Mouse (Mus musculus) frontal cortex, postnatal 36 days (tissue): Measurements from ENCODE around the gene Capns1.
"Not testable (repeated sequence)": the region's sequence is repeated elsewhere in the genome, so short reads cannot be mapped to it uniquely, and the experiment has no call there.

ENCODE experiments used
- DNase-seq, 2 experiments: peaks; one replicate each; pipeline ENCODE4 v3.0.0; 2022; ENCODE audit warnings: low spot score in 2 of 2

Gene Capns1

DNA sequence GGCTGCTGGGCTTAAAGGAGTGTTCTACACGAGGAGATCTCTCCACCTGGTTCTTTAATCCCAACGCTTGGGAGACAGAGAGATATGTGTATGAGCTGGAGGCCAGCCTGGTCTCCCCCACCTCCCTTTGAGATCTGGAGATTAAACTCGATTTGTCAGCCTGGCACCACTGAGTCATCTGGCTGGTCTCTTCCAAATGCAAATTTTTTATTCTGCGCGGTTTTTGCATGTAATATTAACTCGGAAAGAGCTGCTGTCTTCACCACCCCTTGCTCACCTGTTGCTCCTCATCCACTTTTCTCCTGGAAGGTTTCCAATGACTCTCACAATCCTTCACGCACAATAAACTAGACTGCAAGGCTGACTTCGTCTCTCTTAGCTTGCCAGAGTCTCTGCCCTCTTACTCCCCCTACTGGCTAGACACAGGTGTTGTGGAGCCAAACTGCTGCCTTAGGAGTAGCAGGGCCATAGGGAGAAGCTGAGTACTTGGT is at the start of gene Capns1:
TSS of gene Capns1 (minus strand) at position 331 of the 491 bp plus-strand sequence.
- peak; percentile 47 to 59 for DNase-seq

DNA sequence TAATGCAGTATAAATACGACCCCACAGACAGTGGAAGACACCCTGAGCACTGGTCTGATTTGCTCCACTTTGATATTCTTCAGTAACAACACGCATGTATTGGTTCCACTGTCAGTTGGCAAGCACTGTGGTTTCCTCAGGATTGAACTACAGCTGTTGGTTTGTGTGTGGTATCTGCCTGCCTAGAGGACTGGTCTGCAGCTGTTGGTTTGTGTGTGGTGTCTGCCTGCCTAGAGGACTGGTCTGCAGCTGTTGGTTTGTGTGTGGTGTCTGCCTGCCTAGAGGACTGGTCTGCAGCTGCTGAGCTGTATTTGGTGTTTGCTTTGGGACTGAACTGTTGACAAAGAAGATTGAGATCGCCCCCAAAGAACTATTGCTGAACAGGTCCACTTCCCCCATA is 38.8 kb upstream of the Capns1 start:
- DNase-seq = not testable (repeated sequence)

DNA sequence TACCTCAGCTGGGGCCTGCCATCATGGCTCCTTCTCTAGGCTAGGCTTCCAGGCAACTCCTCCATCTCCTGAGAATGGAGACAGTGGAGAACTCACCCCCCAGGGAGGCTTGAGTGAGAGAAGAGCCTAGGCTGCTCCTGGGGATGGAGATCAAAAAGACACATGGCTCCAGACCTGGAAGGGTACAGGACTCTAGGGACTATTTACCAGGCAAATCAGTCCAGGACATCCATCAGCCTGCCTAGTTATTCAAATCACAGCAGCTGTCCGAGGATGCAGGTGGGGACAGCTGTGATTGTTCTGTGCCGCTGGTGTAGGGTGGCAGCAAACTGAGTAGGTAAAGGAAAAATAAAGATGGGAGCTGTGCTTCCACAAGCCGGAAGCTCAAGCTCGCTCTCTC is 37.0 kb upstream of the Capns1 start, which contains the start of gene Ovol3:
TSS of gene Ovol3 (minus strand) at position 101 of the 400 bp plus-strand sequence.
- DNase-seq = no peak

DNA sequence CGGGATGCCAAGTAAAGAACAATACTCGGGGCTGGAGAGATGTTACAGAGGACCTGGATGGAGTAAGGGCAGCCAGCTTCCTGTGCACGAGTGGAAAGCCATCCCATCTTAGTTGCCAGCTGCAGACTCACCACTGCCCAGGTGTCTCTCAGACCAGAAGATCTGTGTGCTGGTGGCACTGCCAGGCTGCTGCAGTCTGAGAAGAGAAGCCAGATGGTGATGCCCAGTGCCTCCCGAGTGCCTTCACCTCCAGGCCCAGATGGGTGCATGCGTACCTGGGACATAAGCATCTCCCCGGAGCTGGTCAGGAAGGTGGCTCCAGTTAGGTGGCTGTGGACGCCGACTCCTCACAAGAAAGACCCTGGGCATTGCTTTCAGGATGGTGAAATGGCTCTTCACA is 36.5 kb upstream of the Capns1 start:
- DNase-seq = no peak

DNA sequence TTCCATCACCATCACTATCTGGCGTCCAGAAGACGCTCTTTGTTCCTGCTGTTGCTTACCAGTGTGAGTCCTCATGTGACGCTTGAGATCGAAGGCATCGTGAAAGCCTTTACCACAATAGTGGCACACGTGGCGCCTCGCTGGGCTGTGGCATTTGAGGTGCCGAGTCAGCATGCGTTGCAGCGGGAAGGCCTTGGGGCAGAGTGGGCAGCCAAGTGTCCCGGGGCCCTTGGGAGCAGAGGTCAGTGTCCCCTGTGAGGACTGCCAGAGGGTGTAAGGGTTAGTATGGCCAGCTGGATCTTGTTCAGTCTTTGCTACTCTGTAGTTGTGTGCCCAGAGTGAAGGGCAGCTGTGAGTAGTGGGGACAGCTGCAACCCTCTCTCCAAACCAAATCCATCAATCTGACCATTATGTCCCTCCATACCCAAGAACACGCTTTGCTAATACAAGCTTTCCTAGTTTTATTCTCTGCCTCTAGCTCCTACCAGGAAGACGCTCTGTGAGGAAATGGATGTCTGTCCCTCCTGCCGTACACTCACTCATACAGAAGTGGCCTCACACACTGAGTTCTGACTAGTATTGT is 35.8 kb upstream of the Capns1 start:
- DNase-seq = no peak

DNA sequence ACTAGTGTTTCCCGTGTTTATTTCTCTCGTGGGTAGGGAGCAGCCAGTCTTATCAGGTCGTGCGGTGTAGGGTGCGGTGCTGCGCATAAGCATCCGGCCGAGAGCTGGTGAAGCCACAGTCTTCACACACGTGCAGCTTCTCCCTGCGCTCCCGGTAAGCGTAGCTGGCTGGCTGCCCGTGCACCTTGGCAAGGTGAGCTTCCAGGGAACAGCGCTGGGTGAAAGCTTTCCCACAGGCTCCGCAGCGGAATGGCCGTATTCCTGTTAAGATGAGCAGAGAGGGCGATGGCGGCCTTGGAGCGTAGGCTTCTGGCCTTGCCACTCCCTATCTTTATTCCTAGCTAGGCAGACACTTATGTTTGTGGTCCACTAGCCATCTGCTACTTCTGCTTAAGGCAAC is 34.8 kb upstream of the Capns1 start:
- peak in 1 of 2 experiments; percentile 13 for DNase-seq

DNA sequence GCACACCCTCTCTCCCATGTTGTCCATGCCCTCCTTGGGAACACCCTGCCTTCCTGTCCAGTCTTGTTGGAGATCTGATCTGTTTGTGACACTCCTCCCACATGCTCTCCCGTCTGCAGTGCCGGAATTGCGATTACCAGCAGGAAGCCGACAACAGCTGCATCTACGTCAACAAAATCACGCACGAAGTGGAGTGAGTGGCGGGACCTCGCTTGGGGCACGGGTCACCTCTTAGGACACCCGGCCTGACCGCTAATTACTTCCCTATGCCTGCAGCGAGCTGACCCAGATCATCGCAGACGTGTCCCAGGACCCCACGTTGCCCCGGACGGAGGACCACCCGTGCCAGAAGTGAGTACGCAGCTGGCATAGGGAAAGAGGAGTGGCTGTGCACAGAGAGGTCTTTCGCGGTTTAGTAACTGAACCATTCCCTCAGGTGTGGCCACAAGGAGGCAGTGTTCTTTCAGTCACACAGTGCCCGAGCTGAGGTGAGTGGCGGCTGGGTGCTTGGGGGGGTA is 34.1 kb upstream of the Capns1 start:
- peak in 1 of 2 experiments; percentile 28 for DNase-seq

DNA sequence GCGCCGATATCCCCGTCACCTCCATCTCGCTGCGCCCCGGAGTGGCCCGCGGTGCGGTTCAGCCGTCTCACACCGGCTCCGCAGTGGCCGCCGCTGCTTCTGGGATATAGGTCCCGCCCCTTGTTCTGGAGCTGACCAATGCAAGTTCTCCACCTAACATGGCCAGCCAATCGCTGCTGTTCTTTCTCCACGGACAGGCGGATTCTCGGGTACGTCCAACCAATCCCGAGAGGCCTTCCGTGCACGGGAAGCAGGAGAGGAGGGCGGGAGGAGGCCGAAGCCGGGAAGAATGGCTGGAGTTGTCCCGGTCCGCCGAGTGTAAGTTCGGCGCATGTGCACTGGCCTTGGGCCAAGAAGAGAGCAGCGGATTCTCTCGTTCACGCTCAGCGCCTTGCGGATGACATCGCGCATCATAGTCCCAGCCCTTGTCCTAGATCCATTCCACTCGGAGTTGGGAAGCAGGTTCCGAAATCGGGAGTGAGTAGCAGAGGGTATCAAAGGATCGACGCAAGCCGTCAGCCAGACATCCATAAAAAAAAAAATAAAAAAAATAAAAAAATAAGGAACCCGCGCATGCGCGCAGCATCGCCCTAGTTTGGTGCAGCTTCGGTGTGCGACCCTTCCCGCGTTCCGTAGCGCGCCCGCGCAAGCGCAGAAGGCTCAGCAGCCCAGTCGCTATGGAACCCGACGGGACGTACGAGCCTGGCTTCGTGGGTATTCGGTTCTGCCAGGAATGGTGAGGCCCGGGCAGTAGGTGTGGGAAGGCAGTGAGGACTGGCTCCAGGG is 33.3 kb upstream of the Capns1 start, which contains the start of the genes Polr2i and Tbcb:
TSS of gene Polr2i (plus strand) at position 280 of the 786 bp plus-strand sequence.
TSS of gene Tbcb (minus strand) at position 604 of the 786 bp plus-strand sequence.
- peak; percentile 98 to 99 for DNase-seq

DNA sequence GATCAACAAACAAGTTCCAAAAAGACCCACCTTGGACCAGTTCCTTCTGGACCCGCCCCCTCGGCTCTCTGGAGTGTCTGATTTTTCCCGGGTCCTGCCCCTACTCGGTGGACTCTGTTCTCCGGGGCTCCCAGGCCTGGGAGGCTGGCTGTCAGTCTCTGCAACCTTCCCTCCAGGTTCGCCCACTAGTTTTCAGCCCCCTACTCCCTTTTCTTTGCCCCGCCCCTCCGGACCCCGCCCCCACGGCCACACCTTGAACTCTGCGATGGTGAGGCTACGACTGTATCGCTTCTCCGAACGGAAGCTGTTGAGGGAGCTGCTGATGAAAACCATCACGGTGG is 32.7 kb upstream of the Capns1 start:
- peak in 1 of 2 experiments; percentile 5 for DNase-seq

DNA sequence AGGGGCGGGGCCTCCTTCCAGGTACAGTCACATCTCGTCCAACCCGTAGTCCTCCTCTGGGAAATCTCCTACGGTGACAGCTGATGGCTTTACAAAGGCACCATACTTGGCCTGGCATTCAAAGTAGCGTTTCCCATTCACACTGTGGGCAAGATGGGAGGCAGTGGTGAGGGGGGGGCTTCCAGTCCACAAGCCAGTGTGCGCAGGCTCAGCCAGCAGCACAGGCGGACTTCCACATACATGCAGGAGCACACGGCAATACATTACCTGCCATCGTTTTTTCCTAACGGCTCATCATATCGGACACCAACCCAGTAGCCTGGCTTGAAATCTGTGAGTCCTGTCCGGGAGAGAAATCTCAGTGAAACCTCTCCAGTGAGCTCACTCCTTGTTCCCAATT is 25.6 kb upstream of the Capns1 start:
- no peak for DNase-seq

DNA sequence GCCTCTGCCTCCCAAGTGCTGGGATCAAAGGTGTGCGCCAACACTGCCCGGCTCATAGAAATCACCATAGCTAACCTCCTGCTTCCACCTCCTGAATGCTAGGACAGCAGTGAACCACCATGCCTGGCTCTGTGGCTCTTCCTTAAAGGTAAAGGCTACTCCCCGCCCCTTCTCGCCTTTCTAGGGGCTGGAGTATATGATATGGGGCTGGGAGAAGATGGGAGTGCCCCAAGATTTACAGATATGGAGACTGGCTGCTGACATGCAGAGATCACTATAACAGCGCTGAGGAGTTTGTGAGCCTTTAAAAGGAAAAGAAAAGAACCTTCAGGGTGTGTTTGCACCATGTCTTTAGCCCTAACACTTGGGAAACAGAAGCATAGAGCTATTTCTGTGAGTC is 23.6 kb upstream of the Capns1 start:
- DNase-seq = no peak

DNA sequence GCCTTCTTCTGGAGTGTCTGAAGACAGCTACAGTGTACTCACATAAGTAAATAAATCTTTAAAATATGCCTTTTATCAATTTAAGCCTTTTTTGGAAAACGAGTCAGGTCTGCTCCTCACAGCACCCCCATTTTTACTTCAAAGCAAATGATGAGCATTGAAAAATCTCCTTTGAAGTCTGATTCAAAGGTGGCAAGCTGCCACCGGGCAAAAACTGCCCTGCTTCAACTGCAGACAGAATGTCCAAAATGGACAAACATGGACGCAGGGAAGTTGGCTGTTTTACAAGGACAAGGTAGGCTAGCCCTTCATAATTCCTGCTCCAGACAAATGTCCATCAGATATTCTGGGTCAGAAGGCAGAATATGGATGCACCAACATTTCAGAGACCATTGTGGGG is 22.8 kb upstream of the Capns1 start:
- DNase-seq = no peak

DNA sequence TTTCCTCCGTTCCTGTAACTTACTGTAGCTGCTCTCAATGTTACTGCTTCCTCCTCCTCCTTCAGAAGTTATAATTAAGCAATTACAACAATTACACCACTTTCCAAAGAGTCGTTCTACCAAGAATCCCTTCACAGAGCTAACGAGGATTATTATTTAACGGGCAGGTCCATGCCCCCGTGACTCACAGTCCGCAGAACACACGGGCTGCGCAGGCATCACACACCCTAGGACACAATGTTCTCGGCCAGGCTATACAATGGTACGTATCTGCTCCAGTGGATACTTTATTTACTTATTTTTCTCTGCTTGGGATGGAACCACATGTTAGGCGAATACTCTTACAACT is 21.4 kb upstream of the Capns1 start:
- DNase-seq = no peak

DNA sequence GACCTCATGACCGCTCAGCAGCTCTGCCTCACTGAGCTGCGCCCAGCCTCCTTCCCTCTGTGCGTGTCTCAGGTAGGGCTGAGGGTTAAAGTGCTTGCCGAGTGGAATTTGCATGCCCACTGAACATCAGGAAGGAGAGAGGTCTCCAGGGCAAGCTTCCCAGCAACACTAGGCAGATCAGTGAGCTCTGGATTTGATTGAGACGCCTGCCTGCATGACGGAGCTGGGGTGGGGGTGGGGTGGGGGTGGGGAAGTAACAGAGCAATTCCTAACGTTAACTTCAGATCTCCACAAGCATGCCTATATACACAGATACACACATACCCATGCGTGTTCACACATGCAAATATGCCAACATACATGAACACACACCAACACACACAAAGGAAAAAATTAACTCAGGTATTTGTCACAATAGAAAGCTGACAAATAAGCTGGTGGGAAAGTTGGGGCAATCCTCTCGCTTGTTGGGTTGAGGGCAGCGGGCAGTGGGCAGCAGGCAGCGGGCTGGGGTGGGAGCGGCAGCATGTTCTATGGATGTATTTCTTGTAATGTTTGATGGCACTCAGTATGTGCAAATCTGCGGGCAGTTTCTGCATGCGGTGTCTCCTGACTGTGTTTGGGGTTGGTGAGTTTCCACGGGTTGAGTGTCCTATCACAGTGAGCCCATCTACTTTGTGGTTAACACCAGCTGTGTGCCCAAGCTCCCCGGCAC is 20.8 kb upstream of the Capns1 start:
- peak in 1 of 2 experiments; percentile 26 for DNase-seq

DNA sequence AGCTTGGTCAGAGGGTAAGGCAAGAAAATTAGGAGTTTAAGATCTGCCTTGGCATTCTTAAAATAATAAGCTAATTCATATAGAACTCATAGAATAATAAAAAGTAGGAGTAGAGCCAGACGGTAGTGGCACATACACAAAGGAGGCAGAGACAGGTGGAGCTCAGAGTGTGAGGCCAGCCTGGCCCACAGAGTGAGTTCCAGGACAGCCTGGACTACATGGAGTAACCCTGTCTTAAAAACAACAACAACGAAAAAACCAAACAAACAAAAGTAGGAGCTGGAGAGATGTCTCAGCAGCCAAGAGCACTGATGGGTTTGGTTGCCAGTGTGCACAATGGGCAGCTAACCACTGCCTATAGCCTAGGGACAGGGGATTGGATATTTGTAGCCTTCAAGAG is 18.7 kb upstream of the Capns1 start:
- DNase-seq = no peak

DNA sequence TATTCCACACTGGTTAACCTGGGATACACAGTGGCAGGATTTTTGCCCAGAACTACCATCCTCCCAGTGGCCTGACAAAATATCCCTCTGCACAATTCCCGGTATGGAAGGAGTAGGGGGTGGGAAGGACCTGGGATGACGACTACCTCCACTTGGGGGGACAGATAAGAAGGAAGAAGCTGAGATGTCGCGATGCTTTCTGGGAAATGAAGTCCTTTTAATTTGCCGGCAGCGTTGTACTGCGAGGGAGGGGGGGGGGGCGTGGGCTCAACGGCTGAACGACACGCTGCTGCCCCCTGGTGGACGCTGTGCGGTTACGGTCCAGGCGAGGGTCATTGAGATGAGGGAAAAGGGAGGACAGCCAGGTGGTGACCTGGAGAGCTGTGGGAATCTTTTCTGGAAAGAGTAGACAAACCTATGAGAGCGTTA is 18.1 kb upstream of the Capns1 start:
- DNase-seq = peak; percentile 55 to 61

DNA sequence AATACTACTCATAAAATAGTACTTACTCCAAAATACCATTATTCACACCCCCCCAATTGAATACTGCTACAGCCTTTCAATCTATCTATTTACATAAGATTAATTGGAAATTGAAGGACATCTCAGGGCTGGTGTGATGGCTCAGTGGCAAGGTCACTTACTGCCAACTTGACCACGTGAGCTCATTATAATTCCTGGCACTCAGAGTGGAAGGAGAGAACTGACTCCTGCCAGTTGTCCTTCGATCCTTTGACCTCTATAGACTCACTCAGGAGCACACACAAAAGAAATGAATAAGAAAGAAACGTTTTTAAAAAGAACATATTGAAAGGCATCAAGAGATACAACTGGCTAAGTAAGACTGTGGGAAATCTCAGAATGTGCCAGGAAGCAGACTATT is 17.3 kb upstream of the Capns1 start:
- no peak for DNase-seq

DNA sequence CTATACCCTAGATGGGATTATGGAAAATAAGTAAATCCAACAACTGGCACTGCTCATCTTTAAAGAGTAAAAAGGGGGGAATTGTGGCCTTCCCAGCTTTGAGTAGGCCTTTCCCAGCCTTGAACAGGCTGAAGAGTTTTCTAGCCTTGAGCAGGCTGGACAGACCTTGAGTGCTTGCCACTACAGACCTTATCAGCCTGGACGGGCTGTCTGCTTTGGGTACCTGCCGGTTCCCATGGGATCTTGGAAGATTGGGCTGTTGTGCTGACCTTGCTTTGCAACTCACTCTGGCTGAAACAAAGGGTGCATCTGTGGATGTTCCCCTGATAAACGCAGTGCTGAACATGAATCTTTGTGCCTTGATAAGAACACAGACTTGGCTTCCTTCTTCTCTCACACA is 15.3 kb upstream of the Capns1 start:
- DNase-seq = no peak

DNA sequence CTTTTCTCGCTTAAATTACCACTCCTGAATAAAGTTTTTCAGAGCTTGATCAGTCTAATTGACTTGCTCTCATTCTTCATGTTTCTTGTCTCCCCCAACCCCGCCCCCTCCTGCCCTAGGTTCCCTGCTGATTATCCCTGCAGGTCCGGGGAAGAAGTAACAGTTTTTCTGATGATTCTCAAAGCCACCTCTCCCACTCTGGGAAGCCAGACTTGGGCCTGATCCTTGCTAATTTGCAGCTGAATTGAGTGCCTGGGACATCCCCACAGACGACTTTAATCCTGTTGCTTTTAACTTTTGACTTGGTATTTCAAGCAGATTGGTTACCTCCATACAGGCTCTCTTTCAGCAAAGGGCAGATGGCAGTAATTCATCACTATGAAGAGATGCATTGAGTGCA is 12.4 kb upstream of the Capns1 start:
- DNase-seq = no peak

DNA sequence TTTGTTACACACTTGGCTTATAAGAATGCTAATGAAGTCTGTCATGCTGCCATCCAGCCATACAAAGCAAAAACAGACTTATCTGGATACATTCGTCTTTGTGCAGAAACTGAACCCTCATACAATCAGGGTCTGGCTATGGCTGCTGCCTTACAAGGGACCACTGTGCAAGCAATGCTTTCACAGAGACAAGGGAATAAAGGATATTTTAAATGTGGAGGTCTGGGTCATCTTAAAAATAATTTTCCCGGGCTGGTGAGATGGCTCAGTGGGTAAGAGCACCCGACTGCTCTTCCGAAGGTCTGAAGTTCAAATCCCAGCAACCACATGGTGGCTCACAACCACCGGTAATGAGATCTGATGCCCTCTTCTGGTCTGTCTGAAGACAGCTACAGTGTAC is 7.8 kb upstream of the Capns1 start:
- DNase-seq = not testable (repeated sequence)

DNA sequence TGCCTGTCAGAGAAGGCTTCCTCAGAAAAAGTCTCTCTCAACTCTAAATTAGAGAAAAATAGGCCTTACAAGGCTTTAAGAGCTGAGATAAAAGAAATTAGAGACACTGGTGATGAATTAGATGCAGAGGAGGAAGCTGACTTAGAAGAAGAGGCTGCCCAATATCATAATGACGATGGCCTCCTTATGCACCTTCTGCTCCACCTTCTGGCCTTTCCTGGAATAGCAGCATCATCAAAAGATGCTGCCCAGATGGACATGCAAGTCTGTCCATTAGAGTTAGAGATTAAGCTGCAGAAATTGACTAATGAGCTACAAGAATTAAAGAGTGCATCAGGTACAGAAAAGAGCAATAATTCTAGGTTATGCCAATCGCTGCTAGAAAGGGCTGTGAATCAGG is 6.8 kb upstream of the Capns1 start:
- peak in 1 of 2 experiments; percentile 63 for DNase-seq

DNA sequence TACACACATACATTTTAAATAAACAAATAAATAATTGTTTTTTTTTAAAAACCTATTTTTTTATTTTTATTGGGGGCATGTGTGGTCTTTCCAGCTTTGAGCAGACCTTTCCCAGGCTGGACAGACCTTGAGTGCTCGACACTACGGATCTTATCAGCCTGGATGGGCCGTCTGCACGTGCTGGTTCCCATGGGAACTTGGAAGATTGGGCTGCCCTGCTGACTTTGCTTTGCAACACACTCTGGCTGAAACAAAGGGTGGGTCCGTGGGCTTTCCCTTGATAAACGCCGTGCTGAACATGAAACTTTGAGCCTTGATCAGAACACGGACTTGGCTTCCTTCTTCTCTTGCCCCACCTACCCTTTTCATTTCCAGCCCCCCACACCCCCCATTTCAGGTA is 5.8 kb upstream of the Capns1 start:
- DNase-seq = no peak
